Mouse (Mus musculus) kidney, adult 2 months (tissue): Measurements from ENCODE around the gene Zdhhc12. TPM values are rescaled to one million over a fixed set of nuclear protein-coding genes. Genes with fewer than 3 reads are reported as not detected.
A peak's percentile ranks its signal among the peaks of the same experiment; 100 is the strongest.

ENCODE experiments used
- DNase-seq: peaks from one replicate; pipeline ENCODE4 v3.0.0; 2021
- H3K27ac ChIP-seq: fragments of 200-500 bp; 2 replicates; pipeline ENCODE4 v1.5.1; 2012; ENCODE audit warnings: low read depth, low read length, control low read depth, inconsistent platforms; ENCODE audit not compliant: insufficient read depth
- H3K27me3 ChIP-seq: fragments of 200-500 bp; replicated peaks from 2 replicates; pipeline ENCODE4 v1.6.1; 2012; ENCODE audit warnings: mild to moderate bottlenecking, moderate library complexity, low read length, inconsistent platforms; ENCODE audit not compliant: control insufficient read depth, insufficient read depth
- H3K36me3 ChIP-seq: fragments of 200-500 bp; 2 replicates; pipeline ENCODE4 v1.6.1; 2012; ENCODE audit warnings: mild to moderate bottlenecking, moderate library complexity, low read length, inconsistent platforms; ENCODE audit not compliant: control insufficient read depth, insufficient read depth
- H3K4me1 ChIP-seq: fragments of 200-500 bp; 2 replicates; pipeline ENCODE4 v1.6.1; 2011; ENCODE audit warnings: low read length; ENCODE audit not compliant: control insufficient read depth, insufficient read depth
- H3K4me3 ChIP-seq: fragments of 200-500 bp; 2 replicates; pipeline ENCODE4 v1.5.1; 2011; ENCODE audit warnings: mild to moderate bottlenecking, low read depth, low read length, control low read depth; ENCODE audit not compliant: insufficient read depth
- CTCF ChIP-seq: fragments of 200-500 bp; conservative IDR thresholded peaks from 2 replicates; pipeline ENCODE4 v1.5.1; 2011; ENCODE audit warnings: low read depth, mild to moderate bottlenecking, control low read depth, low read length, moderate library complexity, mixed read lengths; ENCODE audit not compliant: insufficient read depth, insufficient read length
- POLR2A ChIP-seq: fragments of 200-500 bp; IDR thresholded peaks from one replicate; pipeline ENCODE4 v1.6.1; 2011; ENCODE audit warnings: low read depth, low read length, control low read depth
- WGBS: fragments of 180-500 bp; shearing (Covaris S2); methylation state at CpG from one replicate; pipeline ENCODE4 v1.1.7; 2018; 5-methylcytosine and 5-hydroxymethylcytosine counted together
- polyA plus RNA-seq: library from polyadenylated mRNA; depleted of rRNA; stranded (reverse); fragments of >200 nt; gene quantifications from 2 replicates; pipeline ENCODE4 v1.2.3, GENCODE M21; 2012

Gene Zdhhc12
- polyA plus RNA-seq, 1 experiment, result 49.0 TPM

- peak; percentile 98 for DNase-seq
- H3K4me1 ChIP-seq, result peaks cover 9% of the 10 kb centered on the region
- H3K36me3 ChIP-seq, result no peaks in the 10 kb centered on the region; the same call in none of the 2 replicates
- no peak for TF ChIP-seq CTCF
- peak; percentile 46 for TF ChIP-seq POLR2A
- H3K4me3 ChIP-seq, result peak overlapping the region; percentile 93
- no peaks in the 10 kb centered on the region for H3K27me3 ChIP-seq
- H3K27ac ChIP-seq, result peak overlapping the region; percentile 91
- under 1% methylated on average over 86 of the region's 101 CpGs for WGBS
These were observed 27.2 kb downstream of the Zdhhc12 start for GRCm38 (mm10) chr2:30066046-30066901.

GRCm38 (mm10) chr2:30064298-30064697, 29.1 kb downstream of the Zdhhc12 start:
- Histone ChIP-seq H3K4me1 (peaks cover 12% of the 10 kb centered on the region), H3K27ac (no peak overlapping the region), H3K4me3 (no peak overlapping the region), H3K36me3 (no peaks in the 10 kb centered on the region; the same call in 1 of the 2 replicates), H3K27me3 (no peaks in the 10 kb centered on the region)
- no peak for DNase-seq
- 69% methylated on average over 3 of the region's 3 CpGs for WGBS
- TF ChIP-seq CTCF (no peak), POLR2A (no peak)

- no peaks in the 10 kb centered on the region; the same call in 1 of the 2 replicates for H3K36me3 ChIP-seq
- peaks cover 12% of the 10 kb centered on the region for H3K4me1 ChIP-seq
- H3K27ac ChIP-seq, result no peak overlapping the region
- no peak overlapping the region for H3K4me3 ChIP-seq
- DNase-seq, result no peak
- 38% methylated on average over 3 of the region's 3 CpGs for WGBS
- H3K27me3 ChIP-seq, result no peaks in the 10 kb centered on the region
- no peak for TF ChIP-seq CTCF
- no peak for TF ChIP-seq POLR2A
These were observed 29.7 kb downstream of the Zdhhc12 start for GRCm38 (mm10) chr2:30063791-30064190.

GRCm38 (mm10) chr2:30063235-30063634, 30.2 kb downstream of the Zdhhc12 start:
- Histone ChIP-seq H3K27ac (peak overlapping the region; percentile 76), H3K27me3 (no peaks in the 10 kb centered on the region), H3K36me3 (no peaks in the 10 kb centered on the region), H3K4me1 (peaks cover 12% of the 10 kb centered on the region), H3K4me3 (peak overlapping the region; percentile 64)
- DNase-seq, result no peak
- TF ChIP-seq CTCF (no peak), POLR2A (no peak)
- 23% methylated on average over 8 of the region's 8 CpGs for WGBS

- peak overlapping the region; percentile 76 for H3K27ac ChIP-seq
- WGBS, result under 1% methylated on average over 40 of the region's 40 CpGs
- H3K36me3 ChIP-seq, result no peaks in the 10 kb centered on the region
- DNase-seq, result peak; percentile 85
- peaks cover 12% of the 10 kb centered on the region for H3K4me1 ChIP-seq
- peak overlapping the region; percentile 64 for H3K4me3 ChIP-seq
- TF ChIP-seq CTCF, result 0 out of 2 replicates have a peak, but pooled peaks have one; percentile 6
- TF ChIP-seq POLR2A, result peak; percentile 29
- H3K27me3 ChIP-seq, result no peaks in the 10 kb centered on the region
These were observed 31.0 kb downstream of the Zdhhc12 start for GRCm38 (mm10) chr2:30062249-30063093.

- Histone ChIP-seq H3K4me3 (peak overlapping the region; percentile 64), H3K36me3 (no peaks in the 10 kb centered on the region), H3K27me3 (no peaks in the 10 kb centered on the region), H3K4me1 (peaks cover 12% of the 10 kb centered on the region), H3K27ac (peak overlapping the region; percentile 76)
- peak; percentile 42 for DNase-seq
- TF ChIP-seq POLR2A, result no peak
- no peak for TF ChIP-seq CTCF
- WGBS, result 10% methylated on average over 36 of the region's 37 CpGs
These were observed 32.0 kb downstream of the Zdhhc12 start for GRCm38 (mm10) chr2:30061215-30062166.
